Mouse (Mus musculus) kidney, postnatal 4 days (tissue): ENCODE results near the gene E430018J23Rik.
"Not testable (repeated sequence)": the region's sequence is repeated elsewhere in the genome, so short reads cannot be mapped to it uniquely, and the experiment has no call there.

Source experiments
- DNase-seq, 2 experiments: peaks; one replicate each; pipeline ENCODE4 v3.0.0; 2021; ENCODE audit warnings: mixed read lengths in 2 of 2

The E430018J23Rik gene

DNA sequence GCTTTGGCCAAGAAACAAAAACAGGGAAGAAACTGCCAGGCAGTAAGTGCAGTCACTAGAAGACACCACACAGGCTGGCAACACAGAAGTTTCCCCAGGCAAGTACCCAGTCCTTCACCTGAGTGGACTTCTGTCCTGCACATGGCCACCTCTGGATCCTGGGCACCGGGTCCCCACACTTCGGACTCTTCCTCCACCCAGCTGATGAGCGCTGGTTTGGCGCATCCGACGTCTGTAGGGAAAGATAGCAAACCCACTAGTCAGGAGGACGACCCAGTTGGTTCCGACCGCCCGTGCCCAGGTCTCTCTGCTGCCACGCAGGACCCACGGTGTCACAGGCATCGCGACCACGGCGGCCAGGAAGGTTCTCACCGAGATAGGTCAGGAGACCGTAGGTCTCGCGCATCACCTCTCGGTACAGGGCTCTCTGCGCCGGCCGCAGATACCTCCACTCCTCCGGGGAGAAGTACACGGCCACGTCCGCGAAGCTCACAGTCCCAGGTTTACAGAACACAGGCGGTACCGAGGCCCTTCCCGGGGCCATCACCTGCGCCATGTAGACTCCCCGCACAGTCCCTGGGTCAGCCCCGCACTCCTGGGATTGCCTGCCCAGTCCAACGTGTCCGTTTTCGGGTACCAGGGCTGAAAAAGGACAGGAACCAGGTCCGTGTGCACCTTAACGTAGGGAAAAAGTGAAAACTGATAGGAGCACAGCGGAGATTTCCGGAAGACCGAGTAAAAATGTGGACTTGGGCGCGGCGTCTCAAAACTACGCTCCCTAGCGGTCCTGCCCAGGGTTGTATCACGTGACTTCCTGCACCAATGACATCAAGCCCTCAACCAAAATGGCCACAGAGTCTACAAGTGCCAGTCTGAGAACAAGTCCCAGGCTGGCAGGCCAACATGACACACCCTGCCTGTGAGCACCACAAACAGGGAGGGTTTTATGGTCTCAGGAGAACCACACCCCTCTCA lies 17.9 kb downstream of the E430018J23Rik start, which contains the start of gene Zfp747:
Gene Zfp747, minus strand, starts transcription at position 780 of the 975 bp plus-strand sequence.
- peak; percentile 94 to 97 for DNase-seq

DNA sequence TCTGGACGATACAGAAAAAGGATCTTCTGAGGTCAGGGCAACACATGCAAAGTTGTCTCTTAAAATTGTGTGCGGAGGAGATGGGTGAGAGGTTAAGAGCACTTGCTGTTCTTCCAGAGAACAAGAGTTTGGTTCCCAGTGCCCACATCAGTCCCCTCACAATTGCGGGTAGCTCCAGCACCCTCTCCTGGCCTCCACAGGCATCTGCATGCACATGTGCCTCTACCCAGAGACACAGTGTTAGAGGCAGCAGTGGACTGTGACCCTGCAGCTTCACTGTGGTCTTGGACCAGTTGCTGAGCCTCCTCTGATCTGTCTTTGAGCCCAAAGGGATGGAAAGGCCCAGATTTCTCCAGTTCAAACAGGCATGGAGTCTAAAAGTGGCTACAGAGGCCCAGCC lies 21.6 kb downstream of the E430018J23Rik start:
- DNase-seq, result peak in 1 of 2 experiments; percentile 13

DNA sequence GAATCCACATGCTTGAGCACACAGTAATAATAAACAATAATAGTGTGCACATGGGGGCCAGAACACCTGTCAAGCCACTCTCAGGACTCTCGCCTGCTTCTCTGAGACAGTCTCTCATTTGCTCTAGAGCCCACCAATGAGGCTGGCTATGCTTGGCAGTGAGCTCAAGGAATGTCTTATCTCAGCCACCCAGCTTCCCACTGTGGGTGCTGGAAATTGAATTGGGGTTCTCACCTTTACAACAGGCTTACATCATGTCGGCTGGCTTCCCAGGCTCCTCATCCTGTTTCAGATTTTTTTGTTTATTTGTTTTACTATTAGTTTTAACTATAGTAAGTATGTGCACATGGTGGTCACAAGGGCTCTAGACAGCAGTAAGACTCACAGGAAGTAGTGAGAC lies 22.2 kb downstream of the E430018J23Rik start:
- no peak for DNase-seq

DNA sequence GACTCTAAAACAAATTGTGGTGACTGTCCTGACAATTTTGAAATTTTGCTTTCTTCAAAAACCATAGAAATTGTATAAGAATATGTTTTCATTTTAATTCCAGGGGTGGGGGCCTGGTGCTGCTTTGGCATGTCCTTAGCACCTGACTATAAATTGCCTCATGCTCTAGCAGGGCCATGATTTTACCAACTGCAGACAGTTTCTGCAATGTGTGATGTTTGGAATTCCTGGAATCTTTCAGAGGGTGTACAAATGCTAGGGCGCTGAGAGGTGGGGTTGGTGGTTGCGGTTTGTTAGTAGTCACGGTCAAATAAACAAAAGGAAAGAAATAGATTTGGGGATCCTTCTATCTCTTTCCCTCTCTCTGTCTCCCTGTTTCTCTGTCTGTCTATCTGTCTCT lies 27.2 kb downstream of the E430018J23Rik start:
- no peak for DNase-seq

DNA sequence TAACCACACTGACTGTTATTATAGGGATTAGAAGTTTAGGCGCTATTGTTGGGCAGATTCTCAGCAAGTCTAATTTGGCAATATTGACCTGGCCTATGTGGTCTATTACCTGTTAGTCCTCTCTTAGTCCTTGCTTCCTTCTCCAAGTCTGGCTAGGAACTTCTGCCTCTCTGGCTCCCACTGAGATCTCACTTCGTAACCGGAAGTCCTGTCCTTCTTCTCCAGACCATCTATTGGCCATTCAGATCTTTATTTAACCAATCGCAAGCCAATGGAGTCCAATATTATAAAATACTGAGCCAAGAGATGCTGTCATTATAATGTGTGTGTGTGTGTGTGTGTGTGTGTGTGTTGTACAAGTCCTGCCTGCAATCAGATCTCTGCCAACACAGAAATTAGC lies 29.3 kb downstream of the E430018J23Rik start:
- DNase-seq, result peak in 1 of 2 experiments; percentile 11

DNA sequence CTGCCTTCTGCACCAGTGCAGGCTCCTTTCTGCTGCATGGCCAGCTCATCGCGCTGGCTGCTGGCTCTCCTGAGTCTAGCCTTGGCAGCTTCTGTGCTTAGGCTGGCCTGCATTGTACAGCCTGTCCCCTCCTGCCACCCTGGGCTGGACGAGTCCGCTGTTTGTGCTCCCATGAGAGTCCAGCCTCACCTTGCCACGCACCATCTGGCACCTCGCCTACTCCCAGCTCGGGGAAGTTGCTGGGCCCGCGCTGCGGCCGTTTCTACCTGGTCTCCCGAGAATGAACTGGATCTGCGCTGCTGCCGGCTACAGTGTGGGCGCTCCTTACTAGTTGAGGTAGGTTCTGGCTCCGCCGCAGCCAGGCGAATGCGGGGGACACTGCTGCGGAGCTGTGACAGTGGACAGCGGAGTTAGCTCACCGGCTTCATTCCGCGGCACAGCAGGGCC lies 29.9 kb downstream of the E430018J23Rik start:
- peak; percentile 53 to 67 for DNase-seq

DNA sequence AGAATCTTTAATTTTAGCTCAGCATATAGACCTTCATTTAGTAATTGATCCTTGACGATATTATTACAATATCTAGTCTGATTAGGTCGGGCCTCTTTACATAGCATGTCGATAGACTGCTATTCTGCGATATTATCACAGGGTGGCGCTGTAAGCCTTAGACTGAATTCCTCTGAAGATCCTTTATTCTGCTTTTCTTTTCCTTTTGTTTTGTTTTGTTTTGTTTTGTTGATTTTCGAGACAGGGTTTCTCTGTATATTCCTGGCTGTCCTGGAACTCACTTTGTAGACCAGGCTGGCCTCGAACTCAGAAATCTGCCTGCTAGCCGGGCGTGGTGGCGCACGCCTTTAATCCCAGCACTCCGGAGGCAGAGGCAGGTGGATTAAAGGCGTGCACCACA lies 31.0 kb downstream of the E430018J23Rik start:
- peak in 1 of 2 experiments; percentile 53 for DNase-seq

DNA sequence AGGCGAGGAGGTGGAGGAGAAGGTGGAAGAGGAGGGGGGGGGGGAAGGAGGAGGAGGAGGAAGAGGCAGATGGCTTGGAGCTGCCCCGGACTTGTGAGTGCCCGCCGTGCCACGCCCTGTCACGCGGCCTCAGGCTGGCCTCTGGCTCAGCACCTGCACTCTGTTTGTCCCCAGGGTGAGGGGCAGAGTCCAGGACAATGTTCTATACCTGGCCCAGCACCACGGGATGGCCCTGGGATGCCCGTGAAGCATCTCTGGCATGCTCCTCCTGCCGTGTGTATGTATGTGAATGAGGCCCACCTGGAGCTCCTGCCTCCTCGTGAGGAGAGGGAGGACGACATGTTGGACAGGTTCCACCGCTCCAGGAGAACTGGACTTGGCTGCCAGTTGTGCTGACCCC lies 32.0 kb downstream of the E430018J23Rik start:
- DNase-seq, result peak in 1 of 2 experiments; percentile 41

DNA sequence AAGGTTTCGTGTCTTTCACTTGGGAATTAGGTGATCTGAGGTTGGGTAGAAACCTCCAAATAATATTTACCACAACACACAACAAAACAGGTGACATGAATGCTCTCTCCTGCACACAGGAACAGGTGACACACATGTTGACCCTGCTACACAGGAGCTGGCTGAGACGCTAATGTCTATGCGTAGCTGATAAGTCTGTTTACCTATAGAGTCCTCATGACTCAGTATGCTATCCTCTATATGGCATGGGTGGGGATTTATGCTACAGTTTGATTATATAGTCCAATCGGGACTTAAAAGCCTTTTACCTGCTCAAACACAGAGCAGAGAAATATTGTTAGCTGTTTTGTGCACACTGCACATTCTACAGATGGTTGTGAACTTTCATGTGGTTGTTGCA lies 33.2 kb downstream of the E430018J23Rik start:
- no peak for DNase-seq

DNA sequence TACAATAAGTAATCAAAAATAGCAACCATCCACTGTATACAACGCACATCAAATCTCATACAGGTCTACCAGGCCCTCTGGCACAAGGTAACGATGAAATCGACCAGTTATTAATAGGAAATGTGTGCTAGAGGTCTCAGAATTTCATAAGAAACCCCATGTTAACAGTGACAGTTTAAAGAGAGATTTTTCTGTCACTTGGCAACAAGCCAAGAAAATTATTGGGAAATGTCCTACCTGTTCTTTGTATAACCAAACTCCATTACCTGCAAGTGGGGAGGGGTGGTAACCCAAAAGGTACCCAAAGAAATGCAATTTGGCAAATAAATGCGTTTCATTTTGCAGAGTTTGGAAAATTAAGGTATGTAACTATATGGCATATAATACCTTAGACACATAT lies 35.0 kb downstream of the E430018J23Rik start:
- no peak for DNase-seq

DNA sequence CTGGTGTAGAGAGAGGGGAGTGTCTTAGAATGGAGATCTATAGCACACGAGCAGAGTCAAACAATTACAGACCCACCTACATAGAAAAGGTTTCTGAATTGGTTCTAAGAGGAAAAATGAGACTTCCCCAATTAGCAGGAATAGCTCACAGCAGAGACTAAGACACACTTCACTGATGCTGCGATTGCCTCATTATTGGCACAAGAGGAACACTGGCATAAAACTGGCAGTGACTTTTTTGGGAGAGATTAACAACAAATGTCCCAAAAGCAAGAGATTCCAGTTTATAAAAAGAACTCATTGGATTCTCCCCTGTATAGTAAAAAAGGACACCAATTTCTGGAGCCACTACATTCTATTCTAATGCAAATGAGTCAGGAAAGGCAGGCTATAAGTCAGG lies 35.6 kb downstream of the E430018J23Rik start:
- no peak for DNase-seq

DNA sequence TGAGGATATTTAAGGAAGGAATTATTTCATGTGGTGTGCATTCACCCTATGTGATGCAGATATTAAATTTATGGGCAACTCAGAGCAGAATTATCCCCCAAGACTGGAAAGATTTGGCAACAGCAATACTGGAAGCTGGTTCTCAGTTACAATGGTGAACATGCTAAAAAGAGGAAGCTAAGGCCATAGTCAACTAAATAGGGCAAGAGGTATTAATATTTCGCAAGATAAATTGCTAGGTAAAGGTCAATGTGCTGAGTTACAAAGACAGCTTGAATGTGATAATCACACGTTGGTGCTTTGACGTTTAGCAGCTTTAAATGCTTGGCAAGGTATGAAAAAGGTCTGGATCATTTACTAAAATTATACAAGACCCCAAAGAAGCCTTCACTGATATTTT lies 37.6 kb downstream of the E430018J23Rik start:
- DNase-seq, result no peak

DNA sequence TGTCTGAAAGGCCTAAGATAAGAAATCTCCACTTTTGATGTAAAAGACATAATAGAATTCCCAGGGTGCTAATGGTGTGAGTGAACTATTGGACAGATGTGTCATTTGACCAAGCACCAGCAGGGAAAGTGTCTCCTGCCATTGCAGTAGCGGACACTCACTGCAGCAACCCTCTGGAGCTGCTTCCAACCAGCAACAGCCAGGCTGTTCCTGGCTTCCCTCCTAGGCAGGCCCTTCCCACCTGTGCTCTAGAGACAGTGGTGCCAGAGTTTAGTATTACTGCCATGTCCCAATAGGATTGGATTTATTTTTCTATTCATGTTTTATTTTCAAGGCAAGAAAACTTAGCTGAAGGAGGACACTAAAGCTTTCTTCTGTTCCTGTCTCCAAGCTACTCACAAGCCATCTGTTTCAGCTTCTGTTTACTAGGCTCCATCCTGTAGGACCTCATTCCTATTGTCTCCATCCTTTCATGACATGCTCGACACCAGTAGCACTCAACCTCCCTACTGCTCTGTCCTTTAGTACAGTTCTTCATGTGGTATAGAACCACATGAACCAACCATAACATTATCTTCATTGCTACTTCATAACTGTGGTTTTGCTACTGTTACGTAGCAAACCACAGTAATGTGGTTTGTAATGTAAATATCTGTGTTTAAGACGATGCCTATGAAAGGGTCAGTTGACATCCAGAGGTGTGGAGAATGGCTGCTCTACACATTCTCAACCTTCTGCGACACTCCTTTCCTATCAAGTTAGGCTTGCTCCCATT lies 42.0 kb downstream of the E430018J23Rik start:
- no peak for DNase-seq

DNA sequence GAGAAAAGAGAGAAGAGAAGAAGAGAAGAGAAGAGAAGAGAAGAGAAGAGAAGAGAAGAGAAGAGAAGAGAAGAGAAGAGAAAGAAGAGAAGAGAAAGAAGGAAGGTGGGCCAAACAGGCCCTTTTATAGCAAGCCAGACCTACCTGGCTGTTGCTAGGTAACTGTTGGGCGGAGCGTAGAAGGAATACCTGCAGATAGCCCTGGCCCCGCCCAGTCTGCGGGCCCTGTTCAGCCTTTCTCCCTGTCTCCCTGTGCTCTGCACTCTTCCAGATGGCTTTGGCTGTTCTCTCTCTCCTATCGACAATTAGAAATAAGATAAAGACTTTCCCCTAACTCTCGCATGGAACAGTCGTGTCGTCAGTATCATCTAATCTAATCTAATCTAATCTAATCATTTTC lies 46.8 kb downstream of the E430018J23Rik start:
- peak; percentile 66 to 81 for DNase-seq

DNA sequence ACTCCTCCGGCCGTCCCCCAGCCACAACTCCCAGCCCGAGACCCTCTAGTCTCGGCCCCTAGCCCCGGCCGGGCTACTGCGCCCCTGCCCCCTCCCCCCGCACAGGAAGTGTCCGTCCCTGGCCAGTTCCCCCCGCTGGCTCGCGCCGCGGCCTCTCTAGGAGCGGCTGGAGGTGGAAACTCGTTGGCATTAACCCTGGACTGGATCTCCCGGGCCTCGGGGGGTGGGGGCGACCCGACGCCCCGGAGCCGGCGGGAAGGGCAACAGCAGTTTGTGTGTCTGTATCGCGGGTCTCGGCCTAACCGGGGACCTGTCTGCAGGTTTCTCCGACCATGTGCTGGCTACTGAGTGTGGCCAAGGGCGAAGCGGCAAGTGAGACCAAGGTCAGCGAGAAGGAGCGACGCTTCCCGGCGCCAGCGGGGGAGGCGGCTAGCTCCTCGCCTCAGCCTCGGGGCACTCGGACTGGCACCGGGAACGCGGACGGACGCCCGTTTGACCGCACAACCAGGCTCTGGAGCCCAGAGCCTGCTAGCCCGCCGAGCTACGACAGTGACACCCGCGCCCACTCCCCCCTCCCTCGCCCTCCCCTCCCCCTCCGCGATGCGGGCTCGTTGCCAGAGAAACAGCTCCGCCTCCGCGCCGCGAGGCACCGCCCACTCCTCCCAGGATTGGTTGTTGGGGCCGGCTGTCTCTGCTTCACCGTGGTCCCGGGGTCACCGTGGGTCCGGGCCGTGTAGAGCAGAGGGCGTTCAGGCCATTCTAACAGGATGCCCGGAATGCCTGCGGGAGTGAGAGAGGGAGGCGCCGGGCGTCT lies 47.7 kb downstream of the E430018J23Rik start, which contains the start of gene Zfp768:
Gene Zfp768, minus strand, starts transcription at position 78 of the 814 bp plus-strand sequence.
- peak; percentile 97 for DNase-seq

DNA sequence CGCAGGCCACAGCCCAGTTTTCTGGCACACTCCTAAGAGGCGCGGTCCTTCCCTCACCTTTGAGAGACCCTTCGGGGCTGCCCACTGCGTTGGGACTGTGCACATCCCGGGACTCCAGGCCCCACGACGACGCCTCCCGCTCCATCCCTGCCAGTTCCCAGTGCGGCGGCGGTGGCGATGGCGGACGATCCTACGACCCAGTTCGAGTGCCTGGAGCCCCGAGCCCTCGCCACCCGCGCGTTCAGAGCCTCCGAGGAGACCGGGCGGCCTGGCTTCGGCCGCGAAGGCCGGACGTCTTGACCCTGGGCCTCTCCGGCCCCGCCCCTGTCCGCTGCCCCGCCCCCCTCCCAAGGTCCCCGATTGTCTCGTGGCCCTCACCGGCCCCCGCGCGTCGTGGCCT lies 48.3 kb downstream of the E430018J23Rik start:
- DNase-seq, result no peak

DNA sequence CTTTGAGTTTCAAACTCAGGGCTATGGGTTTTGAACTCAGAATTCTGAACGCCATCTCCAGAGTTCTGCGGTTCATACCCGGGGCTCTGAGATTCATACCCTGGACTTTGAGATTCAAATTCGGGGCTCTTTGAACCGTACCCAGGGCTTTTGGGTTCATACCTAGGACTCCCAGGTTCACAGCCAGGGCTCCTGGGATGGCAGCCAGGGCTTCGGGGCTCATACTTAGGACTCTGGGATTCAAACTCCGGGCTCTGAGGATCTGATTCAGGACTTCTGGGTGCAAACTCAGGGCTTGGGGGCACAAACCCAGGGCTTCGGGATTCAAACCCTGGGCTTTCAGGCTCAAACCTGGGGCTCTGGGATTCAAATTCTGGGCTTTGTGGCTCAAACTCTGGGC lies 49.1 kb downstream of the E430018J23Rik start:
- DNase-seq, result peak in 1 of 2 experiments; percentile 9

DNA sequence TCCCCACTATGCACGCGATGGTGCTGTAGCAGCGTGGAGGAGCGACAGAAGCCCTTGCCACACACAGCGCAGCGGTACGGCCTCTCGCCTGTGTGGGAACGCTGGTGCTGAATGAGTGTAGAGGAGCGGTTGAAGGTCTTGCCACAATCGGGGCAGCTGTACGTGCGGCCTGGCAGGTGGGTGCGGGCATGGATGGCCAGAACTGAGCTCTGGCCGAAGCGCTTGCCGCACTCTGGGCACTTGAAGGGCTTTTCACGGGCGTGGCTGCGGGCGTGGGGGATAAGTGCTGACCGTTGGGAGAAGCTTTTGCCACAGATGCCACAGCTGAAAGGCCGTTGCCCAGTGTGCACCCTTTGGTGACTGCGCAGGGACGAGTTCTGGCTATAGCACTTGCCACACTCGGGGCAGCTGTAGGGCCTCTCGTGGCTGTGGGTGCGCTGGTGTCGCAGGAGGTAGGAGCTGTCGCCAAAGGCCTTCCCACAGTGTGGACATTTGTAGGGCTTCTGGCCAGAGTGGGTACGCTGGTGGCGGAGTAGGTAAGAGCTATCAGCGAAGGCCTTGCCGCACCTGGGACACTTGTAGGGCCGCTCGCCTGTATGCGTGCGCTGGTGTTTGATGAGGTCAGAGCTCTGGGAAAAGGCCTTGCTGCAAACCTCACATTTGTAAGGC lies 49.9 kb downstream of the E430018J23Rik start:
- DNase-seq, result no peak

DNA sequence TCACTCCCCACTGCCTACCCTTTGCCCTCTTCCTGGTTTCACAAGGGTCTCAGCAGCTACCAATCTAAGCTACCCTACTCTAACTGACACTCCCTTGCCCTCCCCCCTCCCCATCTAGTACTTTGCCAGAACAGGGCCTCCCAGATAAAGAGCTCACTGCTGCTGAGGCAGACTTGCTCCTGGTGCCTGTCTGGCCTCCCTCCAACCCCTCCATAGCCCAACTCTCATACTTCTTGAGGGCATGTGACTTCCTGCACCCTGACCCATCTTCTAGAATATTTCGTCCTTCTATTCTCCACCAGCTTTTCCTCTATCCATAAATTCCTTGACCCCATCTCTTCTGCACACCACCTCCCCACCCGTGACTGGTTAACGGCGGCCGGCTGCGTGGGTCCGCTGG lies 50.5 kb downstream of the E430018J23Rik start:
- DNase-seq, result no peak

DNA sequence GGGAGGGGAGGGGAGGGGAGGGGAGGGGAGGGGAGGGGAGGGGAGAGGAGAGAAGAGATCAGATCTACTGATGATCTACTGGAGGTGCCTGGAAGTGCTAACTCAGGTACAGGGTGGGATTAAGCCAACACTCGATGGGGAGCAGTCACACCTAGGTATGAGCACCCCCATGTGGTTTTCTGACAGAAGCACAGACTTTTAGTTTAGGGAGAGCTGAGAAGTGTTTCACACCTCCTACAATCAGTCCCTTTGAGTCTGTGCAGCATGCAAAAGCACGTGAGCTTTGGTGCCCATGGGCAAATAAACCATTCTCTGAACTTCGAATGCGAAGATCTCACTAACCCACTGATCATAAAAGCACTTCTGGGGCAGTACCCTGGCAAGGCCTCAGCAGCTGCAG lies 51.1 kb downstream of the E430018J23Rik start:
- peak in 1 of 2 experiments; percentile 26 for DNase-seq

DNA sequence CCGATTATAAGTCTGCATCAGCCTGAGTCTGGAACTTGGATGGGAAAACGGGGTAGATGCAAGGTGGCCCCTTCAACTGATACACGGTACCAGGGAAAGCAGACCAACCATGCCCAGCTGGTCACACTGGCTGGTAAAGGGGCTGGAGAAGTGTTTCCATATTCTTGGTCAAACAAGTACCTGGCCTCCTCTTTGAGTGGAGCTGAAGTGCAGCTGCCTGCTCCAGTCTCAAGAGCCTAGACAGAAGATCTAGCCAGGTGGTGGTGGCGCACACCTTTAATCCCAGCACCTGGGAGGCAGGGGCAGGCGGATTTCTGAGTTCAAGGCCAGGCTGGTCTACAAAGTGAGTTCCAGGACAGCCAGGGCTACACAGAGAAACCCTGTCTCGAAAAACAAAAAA lies 51.6 kb downstream of the E430018J23Rik start:
- not testable (repeated sequence) for DNase-seq

DNA sequence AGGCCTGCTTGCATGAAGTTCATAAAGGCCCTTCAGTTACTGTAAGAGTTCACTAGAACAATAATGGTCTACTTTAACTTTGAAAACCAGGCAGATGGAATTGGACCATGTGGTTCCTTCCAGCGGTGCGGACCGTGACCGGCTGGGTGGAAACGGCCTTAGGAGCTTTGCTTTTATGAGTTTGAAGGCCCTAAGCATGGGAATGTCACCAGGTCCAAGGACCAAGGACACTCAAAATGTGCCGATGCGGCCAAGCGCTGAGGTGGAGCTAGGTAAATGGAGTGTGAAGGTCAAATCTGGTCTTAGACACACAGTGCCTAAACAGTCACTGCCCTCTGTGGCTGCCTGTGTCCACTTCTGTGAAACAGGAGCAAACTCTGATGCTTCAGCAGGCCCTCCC lies 52.1 kb downstream of the E430018J23Rik start:
- DNase-seq, result peak in 1 of 2 experiments; percentile 58
